Mouse (Mus musculus): ENCODE measurements around the gene Sec11a.

DNA sequence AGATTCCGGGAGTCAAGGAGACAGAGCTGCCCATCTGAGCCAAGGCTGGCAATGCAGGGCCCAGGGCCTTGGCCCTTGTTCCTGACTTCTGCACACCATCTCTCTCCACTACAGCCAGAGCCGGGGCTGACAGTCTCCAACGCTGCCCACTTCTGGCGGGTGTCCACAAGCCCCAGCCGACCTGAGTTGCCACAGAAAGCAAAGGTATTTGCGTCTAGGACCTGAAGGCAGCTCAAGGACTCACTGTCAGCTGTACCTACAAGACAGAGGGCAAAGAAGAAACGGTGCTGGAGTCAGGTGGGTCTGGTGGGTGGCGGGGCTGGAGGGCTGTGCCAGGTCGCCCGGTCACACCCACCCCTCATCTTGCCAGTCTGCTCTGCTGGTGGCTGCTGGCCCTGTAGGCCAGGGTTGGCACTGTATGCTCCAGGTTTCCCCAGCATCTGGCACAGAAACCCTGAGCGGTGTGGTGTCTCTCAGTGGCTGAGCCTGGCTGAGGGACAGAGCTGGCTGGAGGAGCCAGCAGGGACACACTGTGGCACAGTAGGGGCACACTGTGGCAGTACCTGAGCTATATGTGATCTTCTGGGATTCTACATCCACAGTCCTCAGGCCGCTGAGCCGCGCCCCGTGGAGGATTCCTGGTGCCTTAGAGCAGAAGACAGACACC is 54.4 kb downstream of the Sec11a start:
- TF ChIP-seq CTCF (IDR thresholded peaks at IDR 0.05; ENCODE audit: borderline replicate concordance, extremely low read depth, insufficient read depth, insufficient read length) (no peak), POLR2A (IDR thresholded peaks at IDR 0.05; ENCODE audit: borderline replicate concordance, extremely low read depth, insufficient read depth, insufficient read length, poor library complexity, severe bottlenecking) (no peak)

All from brain, embryonic 14.5 days (tissue).